Mouse (Mus musculus) adrenal gland, adult 8-10 months (tissue): Measurements from ENCODE around the gene Zfp653. TPM values are rescaled to one million over a fixed set of nuclear protein-coding genes. Genes with fewer than 3 reads are reported as not detected.
A peak's percentile ranks its signal among the peaks of the same experiment; 100 is the strongest.

ENCODE experiments used
- DNase-seq: peaks from one replicate; pipeline ENCODE4 v3.0.0; 2022
- total RNA-seq, 4 experiments: library from RNA; stranded (reverse); gene quantifications; 2 replicates each; pipeline ENCODE4 v1.2.4; 2022

Gene Zfp653
- total RNA-seq, 4 experiments from 2014 or later = 6.9 to 15.6 (median 12.3) TPM

DNA sequence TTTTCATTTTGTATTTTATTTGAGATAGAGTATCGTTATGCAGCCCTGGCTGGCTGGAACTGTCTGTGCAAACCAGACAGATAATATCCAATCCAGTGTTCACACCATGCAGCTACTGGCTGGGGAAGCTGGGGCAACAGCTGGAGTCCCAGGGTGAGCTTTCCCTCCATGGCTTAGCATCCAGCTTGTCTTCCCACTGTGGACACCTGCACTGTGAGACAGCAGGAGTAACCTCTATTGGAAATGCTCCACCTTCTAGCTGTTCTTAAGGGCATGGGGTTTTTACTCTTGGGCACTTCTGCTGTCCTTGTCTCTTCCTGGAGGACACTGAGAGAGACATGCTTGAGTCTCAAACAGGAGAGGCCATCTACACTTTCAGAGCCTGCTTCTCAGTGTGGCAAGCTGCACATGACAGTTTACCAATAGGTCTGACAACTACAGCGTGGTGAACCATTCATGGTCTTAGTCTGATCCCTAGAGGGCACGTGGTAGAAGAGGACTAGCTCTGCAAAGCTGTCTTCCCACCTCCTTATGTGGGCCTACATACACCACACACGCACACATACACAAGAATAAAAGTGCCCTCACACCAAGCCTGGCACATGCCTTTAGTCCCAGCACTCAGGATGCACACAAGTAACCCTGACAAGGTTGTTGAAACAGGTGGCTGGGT, 1.2 kb downstream of the Zfp653 start:
- no peak for DNase-seq

DNA sequence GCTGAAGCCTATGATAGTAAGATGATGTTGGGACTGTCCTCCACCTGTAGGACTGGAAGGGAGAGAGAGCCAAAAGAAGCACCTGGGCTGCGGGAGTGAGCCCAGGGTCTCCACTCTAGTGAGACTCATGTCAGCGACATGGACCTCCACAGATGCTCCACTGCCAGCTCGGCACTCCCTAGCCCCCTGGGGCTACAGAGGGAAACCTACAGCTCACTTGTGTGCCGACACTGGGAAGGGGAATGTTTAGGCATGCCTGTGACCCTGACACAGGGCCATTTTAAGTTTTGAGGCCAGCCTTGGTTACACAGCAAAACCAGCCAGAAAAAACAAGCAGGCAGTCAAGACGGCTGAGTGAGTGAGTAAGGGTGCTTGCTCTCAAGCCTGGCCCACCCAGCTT, 4.0 kb downstream of the Zfp653 start:
- DNase-seq = no peak

DNA sequence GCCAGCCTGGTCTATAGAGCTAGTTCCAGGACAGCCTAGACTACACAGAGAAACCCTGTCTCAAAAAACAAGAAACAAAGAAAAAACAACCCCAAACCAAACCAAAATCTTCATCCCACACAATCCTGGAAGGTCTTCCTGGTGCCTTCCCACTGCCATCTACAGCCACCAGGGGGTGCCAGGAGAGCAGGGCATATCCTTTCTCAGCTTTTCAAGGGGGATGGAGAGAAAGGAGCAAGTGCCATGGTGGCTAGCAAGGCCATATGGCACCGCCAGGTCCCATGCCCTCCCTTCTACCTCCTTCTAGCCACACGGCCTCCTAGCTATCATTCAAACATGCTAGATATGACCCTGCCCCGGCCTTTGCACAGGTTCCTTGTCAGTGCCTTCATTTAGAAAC, 4.7 kb downstream of the Zfp653 start:
- DNase-seq = no peak

DNA sequence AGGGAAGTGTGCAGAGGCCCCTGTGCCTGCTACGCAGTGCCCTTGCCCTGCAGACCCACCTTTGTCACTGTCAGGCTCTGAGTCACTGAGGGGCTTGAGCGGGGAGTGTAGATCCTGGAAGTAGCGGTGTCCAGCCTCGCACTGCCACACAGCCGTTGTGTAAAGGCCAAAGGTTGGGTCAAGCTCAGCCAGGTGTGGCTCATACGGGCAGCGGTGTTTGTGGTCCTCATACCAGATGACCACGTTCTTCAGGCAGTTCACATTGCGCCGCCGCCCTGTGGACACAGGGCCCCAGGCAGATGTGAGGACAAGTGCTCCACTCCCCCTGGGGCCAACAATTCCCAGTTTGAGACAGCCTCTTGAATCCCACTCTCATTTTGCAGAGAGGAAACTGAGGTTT, 5.5 kb downstream of the Zfp653 start:
- DNase-seq = no peak

DNA sequence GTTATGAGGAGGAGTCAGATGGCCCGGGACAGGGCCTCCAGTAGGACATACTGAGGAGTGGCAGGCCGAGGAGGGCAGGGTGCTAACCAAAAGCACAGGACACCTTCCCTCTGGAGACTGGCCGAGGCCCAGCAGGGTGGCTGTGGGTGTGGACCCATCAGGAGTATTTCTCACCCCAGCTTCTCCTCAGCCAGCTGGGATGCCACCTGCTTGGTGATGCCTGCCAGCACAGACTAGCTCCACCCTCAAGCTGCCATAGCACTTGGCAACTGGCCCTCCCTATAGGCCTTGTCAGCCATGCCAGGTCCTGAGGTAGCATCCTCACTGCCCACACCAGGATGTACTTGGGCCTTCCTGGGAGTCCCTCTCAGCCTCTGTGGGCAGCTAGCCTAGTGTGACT, 6.8 kb downstream of the Zfp653 start:
- no peak for DNase-seq

DNA sequence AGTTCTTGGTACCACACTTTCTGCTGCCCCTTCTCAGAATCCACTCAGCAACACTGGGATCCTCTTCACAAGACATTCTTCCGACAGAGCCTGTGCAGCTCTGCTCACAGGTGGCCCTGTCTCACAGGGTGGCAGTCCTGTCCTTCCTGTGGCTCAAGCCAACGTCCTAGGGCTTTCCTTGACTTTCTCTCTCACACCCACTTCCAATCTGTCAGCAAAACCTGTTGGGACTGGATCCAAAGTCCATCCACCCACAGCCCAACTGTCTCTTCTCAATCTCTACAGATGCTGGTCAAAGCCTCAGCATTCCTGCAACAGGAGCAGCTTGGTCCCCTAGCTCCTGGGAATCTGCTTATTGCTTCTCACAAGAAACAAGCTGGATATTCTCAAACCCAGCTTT, 9.8 kb downstream of the Zfp653 start:
- DNase-seq = no peak

DNA sequence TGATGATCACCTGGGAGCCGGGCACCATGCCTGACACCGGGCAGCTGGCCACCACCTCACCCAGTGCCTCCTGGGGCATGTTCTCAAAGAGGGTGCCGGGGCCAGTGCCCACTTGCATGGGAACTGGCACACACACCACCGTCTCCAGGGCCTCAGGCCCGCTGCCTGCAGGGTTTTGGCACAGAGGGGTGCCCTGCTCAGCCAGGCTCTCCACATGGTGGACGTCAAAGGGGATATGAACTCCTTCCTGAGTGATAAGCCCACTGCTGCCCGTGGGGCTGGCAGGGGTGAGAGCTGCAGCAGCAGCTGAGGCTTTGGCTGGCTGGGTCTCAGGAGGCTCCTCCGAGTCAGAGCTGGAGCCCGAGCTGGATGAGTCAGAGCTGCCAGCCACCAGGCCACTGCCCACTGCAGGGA, 13.2 kb downstream of the Zfp653 start:
- DNase-seq = no peak

DNA sequence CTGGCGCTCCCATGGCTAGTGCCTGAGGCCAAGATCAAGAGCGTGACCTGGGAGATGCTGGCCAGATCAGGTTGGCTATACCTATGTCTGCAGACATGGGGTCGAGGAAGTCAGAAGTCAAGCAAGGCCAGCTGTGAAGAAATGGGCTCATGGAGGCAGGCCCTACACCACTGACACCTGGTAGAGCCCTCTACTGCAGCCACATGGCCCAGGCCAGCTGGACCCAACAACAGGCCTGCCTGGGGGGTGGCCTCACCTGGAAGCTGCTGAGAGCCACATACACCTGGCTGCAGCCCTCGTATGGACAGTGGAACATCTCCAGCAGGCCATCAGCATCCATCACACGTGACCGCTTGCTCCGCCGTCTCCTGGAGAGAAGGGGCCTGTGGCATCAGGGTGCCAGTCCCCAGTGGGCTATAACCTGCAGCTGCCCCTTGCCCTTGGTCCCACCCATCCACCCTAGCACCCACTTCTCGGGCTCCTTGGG, 14.1 kb downstream of the Zfp653 start:
- DNase-seq = no peak

DNA sequence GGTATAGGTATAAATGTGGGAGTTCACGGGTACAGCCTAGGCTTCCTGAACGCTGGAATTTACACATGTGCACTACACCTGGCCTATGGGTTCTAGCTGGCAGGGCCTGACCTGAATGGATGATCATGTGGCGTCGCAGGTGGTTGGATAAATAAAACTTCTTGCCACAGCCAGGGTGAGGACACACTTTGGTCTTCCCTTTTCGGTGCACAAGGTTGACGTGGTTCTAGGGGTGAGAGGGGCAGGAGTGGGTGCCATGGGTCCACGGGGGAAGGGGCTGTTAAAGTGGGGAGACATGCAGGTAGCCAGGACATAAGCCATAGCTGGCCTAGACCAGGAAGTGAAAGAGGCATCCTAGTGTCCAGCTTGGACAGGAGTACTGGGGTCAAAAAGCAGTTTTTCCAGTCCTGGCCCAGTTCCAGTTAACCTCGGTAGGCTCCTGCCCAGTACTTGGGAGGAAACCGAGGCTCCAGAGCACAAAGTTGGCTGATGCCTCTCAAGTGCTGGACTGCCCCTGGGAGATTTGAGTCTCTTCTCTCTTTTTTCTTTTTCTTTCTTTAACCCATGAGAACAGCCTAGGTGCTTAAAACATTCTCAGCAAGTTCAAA, 14.8 kb downstream of the Zfp653 start:
- no peak for DNase-seq

DNA sequence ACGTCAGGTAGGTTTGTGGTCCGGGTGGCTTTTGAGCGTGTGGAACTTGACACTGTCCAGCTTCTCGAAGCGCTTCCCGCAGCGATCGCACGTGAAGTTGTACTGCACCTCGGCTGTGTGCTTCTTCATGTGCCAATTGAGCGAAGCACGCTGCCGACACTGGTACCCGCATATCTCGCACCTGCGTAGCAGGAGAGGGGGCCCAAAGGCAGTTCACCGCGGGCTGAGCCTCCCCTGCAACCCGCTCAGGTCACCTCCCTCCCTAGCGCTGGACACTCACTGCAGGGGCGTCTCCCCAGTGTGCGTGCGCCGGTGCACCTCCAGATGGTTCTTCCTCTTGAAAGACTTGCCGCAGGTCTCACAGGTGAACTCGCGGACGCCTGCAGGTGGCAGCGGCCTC, 15.5 kb downstream of the Zfp653 start:
- DNase-seq = no peak

DNA sequence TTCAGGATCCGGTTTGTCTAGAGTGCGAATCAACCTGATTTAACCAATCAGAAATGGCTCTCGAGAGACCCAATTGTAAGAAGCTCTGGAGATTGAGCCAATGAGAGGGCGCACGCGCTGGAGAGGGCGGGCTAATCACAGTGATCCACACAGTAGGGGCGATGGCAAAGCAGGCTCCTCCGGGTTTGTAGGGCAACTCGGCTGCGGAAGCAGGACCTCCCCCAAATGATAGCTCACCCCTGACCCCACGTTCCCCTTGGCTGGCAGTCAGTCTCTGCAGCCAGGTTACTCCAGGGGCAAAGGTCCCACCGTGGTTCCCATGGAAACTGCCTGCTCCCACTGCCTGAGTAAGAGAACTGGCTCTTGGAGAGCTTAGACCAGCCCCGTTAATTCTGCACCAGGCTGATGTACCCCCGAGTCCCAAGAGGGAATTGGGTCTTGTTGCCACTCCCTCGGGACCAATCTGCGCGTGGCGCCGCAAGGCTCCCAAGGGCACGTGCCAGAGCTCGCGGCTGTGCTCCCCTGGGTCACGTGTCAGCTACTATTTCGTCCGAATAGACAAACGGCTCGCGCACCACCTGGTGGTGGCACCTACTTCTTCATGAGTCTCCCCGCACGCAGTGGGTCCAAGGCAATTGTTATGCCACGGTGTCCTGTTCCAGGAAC, 16.6 kb downstream of the Zfp653 start:
- DNase-seq = peak; percentile 73

DNA sequence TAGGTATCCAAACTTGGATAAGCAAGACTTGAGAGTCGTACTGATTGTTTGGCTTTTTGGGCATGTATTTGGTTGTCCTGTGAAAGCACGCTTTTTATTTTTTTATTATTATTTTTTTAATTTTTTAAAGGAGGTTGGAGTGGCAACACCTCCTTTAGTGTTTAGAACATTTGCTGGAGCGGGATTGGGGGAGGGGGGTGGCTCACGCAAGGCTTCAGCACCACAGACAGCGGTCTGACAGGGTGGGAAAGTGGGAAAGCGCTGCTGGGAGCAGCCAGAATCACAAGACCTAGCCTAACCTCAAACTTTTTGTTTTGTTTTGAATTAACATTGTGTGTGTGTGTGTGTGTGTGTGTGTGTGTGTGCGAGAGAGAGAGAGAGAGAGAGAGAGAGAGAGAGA, 17.5 kb downstream of the Zfp653 start:
- no peak for DNase-seq

DNA sequence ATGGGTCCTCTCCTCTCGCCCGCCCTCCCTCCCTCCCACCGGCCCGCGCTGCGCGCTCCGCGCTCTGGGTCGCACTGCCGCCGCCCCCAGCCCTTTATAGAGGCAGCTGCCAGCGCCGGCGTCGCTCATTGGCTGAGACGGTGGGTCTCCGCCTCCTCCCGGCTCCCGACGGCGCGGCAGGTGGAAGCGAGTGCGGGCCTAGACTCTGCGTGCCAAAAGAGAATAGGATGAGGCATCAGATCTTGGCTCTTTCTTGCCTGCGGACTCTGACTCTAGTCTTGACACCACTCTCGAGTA, 19.3 kb downstream of the Zfp653 start, which contains the start of gene Elavl3:
Gene Elavl3 (minus strand): TSS at position 66 of the 297 bp plus-strand sequence.
- DNase-seq = no peak

DNA sequence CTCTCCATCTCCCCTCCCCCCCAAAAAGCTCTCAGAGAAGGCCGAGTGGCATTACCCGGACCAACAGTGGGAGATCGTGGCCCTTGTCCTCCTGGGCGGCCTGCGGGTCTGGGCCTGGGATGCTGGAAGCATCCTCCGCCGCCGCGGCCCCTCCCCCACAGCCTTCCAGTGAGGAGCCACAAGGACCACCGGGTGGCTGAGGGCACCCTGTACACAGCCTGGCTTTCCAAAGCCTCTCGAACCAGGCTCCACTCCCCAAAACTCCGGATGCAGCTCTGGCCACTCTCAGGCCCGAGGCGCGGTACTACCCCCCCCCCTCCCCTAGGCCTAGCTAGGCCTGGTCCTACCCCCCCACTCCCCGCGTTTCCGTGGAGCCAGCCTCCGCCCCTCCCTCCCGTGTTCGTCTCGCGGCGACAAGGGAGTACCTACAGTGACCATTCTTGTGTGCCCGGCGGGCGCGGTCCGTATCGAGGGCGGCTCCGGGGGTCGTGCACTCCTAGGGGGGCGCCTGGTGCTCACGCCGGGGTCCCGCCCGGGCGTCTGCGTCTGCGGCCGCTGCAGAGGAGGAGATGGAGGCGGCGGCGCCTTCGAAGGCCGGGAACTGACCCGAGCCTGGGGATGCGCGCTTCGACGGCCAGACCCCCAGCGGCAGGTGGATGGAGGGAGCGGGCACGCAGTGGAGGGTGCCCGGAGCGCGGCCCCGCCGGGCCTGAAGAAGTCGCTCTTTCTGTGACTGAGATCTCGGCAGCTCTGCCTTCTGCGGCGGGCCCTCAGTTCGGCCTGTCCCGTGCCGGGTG, 19.8 kb downstream of the Zfp653 start:
- DNase-seq = no peak

DNA sequence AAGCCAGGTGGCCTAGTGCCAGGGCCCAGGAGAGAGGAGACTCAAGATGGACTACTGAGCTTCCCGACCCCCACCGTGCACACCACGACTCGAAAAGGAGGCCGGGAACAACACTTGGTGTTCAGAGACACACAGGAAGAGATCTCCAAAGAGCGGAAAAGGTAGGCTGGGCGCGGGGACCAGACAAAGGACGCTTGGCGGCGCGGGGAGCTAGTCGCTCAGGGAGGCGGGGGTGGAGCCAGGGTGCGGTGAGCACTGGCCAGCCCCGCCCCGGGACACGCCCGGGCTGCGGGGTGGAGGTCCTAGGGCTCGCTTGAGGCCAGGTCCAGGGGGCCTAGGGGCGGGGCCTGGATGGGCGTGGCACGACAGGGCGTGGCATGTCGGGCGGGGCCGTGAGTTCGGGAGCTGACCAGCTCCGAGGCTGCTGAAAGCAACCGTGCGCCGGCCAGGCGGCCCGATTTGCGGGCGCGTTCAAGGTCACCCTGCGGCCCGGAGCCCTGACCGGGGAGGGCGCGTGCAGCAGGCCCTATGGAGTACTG, 20.8 kb downstream of the Zfp653 start:
- DNase-seq = peak; percentile 40

DNA sequence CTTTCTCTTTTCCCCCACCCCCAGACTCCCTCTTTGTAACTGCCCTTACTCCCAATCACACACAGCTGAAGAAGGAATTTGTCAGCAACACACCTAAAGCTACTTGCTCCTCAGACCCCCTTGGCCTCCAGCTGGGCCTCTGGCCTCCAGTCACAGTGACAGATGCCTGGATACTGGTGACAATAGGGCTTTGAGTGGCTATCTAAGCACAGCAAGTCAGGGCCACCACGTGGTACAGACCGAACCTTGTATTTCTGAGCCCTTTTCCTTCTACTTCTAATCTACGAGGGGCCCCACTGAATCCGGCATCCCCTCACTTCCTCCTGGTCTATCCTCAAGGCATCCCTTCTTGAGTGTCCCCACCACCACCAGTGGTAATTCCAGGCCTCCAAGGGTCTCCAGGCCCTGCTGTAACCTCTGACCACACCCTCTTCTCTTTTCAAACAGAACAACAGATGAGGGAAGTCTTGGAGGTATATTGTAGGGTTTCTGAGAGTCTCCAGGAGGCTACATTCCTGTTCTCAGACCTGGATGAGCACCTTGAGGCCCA, 21.4 kb downstream of the Zfp653 start:
- DNase-seq = no peak

DNA sequence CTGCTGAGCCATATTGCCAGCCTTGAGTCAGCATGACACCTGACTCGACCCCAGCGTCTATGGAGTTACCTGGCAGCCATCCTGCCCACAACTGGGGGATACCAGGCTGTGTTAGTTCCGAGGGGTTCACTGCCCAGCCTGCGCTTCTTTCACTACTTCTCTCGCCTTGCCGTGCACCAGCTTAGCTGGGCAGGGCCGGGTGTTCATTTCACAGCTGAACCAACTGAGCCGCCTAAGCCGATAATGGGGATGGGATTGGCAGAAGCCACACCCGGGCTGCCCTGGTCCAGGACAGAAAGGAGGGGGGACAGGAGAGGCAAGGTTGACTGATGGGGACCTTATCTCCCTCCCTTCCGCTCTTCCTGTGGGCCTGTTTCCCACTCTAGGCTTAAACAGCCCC, 21.9 kb downstream of the Zfp653 start:
- DNase-seq = no peak

DNA sequence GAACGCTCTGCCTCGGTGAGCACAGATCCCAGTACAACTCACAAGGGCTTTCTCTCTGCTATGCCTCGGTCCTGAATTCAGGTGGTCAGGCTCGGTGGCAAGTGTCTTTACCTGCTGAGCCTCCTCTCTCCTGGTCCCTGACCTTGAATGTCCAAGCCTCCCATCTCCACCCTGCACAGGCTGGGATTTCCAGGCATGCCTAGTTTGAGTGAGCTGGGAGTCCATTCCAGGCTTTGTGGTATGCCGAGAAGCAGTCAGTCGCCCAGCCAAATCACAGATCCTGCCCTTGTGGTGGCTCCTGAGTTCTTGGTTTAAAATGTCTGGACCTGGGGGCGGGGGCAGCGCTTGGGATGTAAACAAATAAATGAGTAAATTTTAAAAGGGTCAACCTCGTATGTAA, 23.8 kb downstream of the Zfp653 start:
- DNase-seq = no peak

DNA sequence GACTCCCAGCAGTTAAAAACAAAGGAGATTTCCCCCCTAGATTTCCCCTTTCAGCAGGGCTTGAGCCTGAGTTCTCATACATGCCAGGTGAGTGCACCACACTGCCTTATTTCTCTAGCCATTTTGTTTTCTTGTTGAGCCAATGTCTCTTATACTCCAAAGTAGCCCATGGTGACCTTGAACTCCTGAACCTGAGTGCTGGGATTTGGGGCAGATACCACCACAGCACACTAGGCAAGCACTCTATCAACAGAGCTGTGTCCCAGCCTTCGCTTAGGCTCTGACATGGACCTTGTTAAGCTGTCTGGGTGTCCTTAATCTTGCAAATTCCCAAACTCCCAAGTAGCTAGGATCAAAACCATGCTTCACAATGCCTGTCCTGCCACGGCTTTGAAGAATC, 29.3 kb downstream of the Zfp653 start:
- no peak for DNase-seq

DNA sequence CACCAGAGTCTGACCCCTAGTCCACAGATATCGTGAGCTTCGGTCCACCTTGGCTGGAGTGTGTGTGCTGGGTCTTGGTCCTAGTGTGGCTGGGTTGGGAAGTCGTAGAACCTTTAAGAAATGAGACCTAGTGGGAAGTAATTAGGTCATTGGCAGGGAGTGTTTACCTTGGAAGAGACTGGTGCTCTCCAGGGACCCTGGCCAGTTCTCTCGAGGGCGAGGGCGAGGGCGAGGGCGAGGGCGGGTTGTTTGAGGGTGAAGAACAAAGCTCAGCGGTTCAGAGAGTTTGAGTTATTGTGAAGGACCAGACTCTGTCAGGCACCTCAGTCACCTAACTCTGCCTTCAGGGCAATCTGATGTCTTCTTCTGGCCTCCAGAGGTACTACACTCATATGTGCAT, 33.4 kb downstream of the Zfp653 start:
- no peak for DNase-seq

DNA sequence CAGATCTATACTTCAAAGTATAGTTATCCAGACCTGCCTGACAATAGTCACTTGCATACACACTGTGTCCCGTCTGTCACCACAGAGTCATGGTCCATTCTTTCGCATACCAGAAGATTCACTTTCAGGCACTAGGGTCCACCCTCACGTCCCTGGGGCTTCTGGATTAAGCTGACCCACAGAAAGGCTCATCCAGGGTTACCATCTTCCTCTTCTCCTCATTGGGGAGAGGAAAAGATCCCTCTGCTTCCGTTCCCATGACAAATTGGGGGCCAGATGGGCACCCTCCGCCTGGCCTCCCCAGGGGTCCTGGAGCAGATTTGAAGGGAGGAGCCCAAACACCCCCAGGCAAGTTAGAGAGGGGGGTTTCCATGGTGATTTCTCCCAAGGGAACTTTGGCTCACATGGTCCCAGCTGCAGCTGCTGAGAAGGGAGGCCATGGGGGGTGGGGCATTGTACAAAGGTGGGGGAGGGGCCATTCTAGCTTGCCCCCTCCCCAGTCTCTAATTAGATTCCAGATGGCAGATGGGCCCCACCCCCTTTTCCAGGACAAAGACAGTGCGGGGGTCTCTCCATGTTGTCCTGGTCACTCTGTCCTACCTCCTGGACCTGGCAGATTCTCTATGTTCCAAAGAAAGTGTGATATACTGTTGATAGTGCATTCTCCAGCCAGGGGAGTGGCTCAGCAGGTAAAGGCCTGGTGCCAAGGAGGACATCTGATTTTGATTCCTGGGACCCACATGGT, 35.7 kb downstream of the Zfp653 start:
- no peak for DNase-seq

DNA sequence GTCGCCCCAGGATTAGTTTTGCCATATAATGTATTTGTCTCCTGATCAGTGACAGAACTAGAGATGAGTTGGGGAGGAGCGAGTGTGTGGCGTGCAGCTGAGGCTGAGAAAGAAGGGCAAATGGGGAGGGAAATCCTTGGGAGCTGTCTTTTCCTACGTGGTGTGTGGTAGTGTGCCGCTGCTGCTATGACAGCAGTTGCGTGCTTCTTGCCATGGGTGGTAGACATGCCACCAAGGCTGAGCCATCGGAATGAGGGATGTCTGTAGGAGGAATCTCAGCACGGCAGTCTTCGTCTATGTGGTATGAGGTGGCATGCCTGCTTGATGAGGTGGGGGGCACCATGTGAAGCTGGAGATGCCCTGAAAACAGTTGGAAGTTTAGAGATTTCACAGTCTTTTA, 40.8 kb downstream of the Zfp653 start:
- DNase-seq = no peak
